Mouse (Mus musculus): Measurements from ENCODE around the gene Ccdc85c.

The Ccdc85c gene

GRCm38 (mm10) chr12:108240401-108240890, 34.8 kb downstream of the Ccdc85c start:
- DNase-seq (ENCODE audit: low read depth, low spot score), result no peak

- DNase-seq (ENCODE audit: low read depth, low spot score), result peak; percentile 74
Observed at GRCm38 (mm10) chr12:108239441-108239840, 35.8 kb downstream of the Ccdc85c start.

DNA sequence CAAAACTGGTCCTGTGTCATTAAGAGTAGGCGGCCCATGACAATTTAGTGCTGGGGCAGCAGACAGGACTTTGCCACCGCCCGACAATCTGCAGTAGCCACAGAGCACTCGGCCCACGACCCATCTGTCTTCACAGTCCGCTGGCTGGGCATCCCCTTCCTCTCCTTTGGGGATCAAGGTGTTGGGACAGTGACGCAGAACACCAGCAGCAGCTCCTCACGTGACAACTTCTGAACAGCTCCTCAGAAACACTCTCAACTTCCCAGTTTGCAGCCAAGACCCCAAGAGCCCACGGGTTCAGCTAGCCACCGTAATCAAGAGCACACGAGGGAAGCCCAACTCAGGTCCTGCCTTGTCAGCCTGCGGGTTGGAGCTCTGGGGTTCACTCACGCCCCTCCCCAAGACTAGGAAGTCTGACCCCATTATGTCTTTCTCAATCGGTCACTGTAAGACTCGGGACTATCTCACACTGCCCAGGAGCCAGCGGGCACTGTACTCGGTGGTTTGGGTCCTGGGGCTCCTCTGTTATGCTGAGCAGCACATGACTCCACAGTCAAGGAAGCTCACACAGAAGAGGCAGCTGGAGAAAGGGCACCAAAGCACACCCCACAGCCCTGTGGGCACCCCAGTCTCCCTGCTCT, 36.7 kb downstream of the Ccdc85c start:
- no peak for DNase-seq (ENCODE audit: low read depth, low spot score)

- no peak for DNase-seq (ENCODE audit: low read depth, low spot score)
Observed at GRCm38 (mm10) chr12:108237300-108238006, 37.8 kb downstream of the Ccdc85c start.

- peak; percentile 24 for DNase-seq (ENCODE audit: low read depth, low spot score)
Observed at GRCm38 (mm10) chr12:108235976-108236555, 39.2 kb downstream of the Ccdc85c start.

DNA sequence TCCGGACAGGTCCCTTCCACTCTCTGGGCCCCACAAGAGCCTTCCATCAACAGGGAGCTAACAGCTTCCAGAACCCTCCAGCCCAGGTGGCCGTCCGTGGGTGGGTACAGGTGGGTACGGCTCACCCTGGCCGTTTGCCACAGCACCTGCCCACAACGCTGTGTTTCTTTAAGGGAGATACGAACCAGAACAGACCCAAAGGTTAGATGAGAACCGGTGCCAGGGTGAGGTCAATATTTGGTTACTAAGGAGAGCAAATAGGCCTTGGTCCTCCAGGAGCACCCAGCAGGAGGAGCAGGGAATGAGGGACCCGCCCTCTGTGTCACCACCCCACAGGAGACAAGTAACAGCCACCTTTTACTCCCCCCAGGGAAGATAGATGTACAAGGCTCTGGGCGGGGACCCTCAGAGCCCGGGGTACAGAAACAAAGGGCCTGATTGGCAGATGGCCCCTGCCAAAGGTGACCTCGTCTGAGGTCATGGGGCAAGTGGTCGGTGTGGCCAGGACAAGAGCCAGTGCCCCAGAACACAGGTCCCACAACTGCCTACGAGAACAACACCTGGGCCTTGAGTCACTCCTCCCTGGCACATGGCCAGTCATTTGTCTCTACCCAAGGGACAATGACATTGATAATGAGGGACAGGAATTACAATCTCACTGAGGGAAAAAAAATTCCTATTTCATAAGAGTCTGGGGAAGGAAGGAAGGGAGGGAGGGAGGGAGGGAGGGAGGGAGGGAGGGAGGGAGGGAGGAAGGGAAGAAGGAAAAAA, 40.2 kb downstream of the Ccdc85c start:
- peak; percentile 36 for DNase-seq (ENCODE audit: low read depth, low spot score)

DNA sequence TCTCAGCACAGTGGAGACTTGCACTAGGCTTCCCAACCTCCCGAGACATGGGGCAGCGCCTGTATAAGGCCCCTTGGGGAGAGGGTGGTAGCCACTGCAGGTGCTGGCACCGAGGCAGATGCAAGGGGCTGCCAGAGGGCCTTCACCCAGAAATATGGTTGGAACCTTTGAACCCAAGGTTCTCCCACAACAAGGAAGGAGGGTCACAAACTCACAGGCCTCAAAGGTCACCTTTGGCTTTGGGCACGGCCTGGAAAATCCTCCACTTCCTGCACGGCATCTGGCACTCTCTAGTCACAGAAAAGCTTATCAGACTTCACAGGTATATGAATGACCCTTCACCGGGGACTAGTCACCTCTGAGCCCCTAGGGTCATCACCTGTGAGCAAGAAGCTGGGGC, 41.5 kb downstream of the Ccdc85c start:
- no peak for DNase-seq (ENCODE audit: low read depth, low spot score)

DNA sequence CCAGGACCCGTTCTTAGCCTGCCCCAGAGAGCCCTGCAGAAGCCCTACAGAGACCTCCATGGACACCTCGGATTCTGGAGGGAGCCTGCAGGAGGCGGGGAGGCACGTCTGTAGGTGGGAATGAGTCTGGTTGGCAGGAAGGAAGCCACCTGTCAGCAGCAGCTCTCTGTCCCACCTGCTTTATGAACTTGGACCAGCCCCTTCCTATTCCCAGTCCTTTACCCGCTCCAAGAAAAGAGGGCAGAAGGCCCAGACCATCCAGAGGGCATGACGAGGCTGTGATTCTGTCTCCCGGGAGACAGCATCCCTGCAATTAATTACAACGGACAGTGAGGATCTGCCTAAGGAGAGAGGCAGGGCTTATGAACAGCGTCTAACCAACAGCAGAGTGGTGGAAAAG, 43.3 kb downstream of the Ccdc85c start:
- DNase-seq (ENCODE audit: low read depth, low spot score), result no peak

DNA sequence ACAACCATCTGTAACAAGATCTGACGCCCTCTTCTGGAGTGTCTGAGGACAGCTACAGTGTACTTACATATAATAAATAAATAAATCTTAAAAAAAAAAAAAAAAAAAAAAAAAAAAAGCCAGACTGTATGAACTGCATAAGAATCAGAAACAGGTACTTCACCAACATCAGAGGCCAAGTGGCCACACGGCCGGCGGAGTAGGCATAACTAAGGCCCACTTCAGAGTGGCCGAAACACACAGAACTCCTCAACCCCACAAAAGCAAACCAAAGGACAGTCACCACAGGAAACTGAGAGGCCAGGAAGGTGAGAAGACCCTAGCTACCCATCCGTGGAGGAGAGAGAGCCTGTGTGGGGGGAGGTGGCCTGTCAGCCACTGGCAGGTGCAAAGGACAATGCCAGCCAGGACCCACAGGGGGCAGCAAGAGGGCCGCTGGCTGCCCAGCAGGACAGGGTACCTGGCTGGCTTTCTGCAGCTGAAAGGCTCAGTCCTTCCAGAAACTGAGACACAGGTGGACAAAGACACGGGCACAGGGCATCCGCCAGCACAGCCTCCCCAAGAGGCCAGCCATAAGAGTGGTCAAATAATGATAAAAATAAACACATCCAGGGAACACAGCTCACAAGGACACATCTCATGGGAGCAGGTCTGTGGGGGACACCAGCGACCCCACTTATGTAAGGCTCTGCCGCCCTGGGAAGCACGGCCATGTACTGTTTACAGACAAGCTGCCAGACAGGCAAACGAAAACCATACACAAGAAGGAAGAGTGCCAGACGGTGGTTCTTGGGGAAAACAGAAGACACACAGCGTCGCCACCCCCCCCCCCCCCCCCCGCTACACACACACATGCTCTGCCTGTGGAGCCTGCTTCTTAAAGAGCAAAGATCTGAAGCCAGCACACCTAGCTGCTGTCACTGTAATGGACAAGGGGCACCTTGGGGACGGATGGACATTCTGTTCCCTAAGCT, 44.1 kb downstream of the Ccdc85c start:
- no peak for DNase-seq (ENCODE audit: low read depth, low spot score)

- no peak for DNase-seq (ENCODE audit: low read depth, low spot score)
Observed at GRCm38 (mm10) chr12:108230077-108230476, 45.1 kb downstream of the Ccdc85c start.

- no peak for DNase-seq (ENCODE audit: low read depth, low spot score)
Observed at GRCm38 (mm10) chr12:108227527-108227926, 47.7 kb downstream of the Ccdc85c start.

DNA sequence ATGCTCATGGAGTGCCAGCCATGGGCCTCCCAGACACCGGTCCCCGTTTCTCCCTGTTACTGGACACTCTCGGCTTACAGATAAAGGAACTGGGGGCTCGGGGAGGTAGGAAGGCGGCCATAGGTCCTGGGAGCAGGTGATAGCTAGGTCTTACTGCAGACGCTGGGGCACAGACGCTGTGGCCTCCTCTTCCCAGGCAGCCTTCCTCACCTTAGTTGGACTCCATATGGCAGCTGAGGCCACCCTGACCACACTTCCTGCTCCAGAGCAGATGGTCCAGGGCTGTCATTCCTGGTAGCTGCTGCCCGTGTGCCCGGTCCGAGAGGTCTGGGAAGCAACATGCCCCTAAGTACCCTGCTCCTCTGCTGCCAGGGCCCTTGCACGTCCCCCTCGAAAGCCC, 48.3 kb downstream of the Ccdc85c start:
- DNase-seq (ENCODE audit: low read depth, low spot score), result no peak

- DNase-seq (ENCODE audit: low read depth, low spot score), result no peak
Observed at GRCm38 (mm10) chr12:108226216-108226615, 49.0 kb downstream of the Ccdc85c start.

DNA sequence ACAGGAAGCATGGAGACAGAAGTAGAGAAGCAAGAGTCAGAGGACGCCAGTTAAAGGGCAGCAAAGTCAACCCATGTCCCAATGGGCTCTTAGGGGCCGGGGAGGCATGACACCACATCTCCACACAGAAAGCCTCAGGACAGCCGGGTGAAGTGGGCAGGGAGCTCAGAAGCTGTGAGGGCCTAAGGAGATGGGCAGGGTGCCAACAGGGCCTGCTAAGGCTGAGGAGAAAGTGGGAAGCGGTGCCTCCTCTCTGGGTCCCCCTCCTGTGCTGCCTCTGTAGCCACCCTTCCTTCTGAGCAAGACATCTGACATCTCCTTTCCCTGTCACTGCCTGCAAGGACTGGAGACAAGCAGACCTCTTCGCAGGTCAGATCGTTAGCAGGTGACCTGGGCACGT, 49.4 kb downstream of the Ccdc85c start:
- DNase-seq (ENCODE audit: low read depth, low spot score), result peak; percentile 29

- peak; percentile 91 for DNase-seq (ENCODE audit: low read depth, low spot score)
Observed at GRCm38 (mm10) chr12:108223357-108223756, 51.9 kb downstream of the Ccdc85c start.

- no peak for DNase-seq (ENCODE audit: low read depth, low spot score)
Observed at GRCm38 (mm10) chr12:108221712-108222111, 53.5 kb downstream of the Ccdc85c start.

GRCm38 (mm10) chr12:108221206-108221605, 54.0 kb downstream of the Ccdc85c start:
- no peak for DNase-seq (ENCODE audit: low read depth, low spot score)

DNA sequence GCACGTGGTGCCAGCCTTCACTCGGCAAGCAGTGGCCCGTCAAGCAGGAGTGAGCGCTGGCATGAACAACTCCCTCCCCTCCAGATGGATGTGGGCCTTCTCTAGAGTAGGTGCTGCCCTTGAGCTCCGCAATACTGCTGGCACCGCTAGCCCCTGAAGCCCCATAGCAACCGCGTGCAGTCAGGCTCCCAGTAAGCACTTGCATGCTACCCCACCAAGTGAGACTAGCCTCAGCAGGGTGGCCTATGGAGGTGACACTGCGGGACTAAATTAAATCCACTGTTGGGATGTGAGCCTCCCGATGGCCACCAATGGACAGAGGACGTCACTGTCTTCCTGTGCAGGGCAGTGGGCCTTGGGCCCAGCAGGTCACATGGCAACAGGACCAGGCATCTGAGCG, 54.6 kb downstream of the Ccdc85c start:
- no peak for DNase-seq (ENCODE audit: low read depth, low spot score)

DNA sequence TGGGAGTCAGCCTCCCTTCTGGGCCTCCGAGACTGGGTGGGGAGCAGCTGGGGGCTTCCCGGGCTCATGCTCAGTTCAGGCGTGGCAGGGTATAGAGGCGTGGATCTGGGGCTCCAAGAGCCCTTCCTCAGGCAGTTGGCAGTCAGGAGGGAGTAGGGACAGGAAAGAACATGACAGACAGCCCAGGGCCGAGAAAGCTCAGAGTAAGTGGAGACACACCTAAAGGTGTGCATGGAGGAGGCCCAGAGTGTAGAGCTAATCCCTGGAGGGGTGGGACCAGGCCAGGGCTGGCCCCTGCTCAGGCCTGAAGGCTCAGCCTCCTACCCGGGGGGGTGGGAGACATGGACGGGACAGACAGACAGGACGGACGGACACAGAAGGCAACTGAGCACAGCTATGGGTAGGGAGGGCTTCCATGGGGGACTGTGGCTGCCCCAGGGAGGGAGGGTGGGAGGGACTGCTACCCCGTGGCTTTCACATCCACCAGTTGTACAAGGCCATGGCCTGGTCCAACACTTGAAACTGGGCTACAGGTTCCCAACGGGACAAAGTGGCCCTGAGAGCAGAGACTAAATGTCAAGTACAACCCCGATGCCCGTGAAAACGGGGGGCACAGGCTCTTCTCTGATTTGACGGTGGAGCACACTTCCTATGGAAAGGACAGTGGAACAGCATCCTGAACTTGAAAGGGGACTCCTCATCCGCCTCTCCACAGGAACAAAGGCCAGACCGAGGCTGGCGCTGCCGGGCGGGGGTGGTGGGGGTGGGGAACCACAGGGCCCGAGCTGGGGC, 55.2 kb downstream of the Ccdc85c start:
- no peak for DNase-seq (ENCODE audit: low read depth, low spot score)

DNA sequence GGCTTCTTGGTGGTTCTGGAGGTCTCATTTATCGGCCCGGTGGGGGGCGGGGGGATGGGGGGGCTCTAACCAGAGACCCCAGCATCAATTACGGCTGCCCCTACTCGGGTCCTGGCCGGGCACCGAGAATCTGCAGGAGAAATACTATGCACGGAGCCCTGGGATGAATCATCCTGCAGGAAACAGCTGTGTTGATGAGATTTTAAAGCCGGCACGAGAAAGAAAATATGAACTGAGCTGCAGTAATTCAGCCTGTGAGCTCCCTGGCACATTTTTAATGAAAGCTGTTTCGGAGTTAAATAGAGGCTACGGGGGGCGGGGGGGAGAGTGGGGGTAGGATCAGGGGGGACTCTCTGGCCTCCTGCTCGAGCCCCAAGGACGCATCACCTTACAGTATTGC, 56.1 kb downstream of the Ccdc85c start:
- no peak for DNase-seq (ENCODE audit: low read depth, low spot score)
